Mouse (Mus musculus) telencephalon, adult 2 months (tissue): ENCODE data around the gene Tmem150a.

Source experiments
- DNase-seq: peaks from one replicate; pipeline ENCODE4 v3.0.0-alpha.2; 2011; ENCODE audit warnings: low read depth, low spot score

Tmem150a gene

DNA sequence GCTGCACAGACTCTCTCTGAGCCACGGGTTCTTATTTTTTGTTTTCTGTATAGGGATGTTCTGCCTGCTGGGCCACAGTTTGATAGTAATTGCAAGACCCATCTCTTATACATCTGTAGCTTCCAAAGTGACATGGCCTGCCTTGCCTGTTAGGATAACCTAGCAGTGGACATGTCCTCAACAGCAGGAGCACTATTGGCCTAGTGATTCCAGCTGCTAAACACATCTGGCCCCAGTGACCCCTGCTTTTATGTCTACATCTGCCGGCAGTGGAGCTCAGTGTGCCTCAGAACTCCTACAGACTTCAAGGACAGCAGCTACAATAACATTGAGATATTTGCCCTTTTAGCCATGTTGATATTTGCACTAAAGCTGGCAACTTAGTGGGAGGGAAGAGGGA, 44.7 kb downstream of the Tmem150a start:
- DNase-seq, result no peak

DNA sequence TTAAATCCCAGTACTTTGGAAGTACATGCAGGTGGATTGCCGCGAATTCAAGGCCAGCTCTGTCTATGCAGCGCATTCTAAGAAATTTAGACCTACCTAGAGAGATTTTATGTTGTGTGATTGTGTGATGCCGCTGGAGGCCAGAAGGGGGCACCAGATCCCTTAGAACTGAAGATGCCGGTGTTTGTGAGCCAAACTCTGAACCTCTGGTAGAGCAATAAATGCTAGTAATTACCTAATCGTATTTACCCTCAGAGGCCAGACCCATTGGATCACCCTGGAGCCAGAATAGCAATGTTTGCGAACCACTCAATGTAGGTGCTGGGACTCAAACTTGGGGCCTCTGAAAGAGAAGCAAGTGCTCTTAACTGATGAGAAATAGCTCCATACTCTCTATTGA, 46.6 kb downstream of the Tmem150a start:
- DNase-seq, result no peak

DNA sequence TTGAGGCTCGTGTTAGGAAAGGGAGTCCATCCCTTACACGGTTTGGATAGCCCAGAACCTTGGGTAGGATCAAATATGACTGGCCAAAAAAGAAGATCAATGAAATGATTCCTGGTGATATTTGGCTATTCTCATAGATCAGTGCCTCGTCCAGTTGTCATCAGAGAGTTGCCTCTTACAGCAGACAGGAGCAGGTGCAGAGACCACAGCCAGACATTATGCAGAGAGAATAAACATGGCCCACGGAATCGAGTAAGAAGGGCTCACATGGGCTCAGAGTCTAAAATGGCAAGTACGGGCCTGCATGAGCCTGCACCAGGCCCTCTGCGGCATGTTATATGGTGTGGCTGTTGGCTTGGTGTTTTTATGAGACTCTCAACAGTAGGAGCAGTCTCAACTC, 50.1 kb downstream of the Tmem150a start:
- DNase-seq, result no peak

DNA sequence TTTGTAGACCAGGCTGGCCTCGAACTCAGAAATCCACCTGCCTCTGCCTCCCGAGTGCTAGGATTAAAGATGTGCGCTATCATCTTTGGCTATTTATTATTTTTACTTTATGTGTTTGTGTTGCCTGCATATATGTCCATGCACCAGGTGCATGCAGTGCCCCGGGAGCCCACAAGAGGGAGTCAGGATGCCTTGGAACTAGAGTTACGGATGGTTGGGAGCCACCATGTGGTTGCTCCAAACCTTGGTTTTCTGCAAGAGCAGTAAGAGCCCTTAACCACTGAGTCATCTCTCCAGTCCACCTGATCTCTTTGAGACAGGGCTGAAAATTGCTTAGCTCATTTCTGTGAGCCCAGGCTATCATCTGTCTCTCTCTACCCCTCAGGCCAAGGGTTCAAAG, 51.9 kb downstream of the Tmem150a start:
- peak; percentile 87 for DNase-seq
